Mouse (Mus musculus) heart, embryonic 10.5 days (tissue): ENCODE data around the gene Ptdss2. TPM values are rescaled to one million over a fixed set of nuclear protein-coding genes. Genes with fewer than 3 reads are reported as not detected.

Source experiments
- DNase-seq: peaks from one replicate; pipeline ENCODE4 v3.0.0-alpha.2; 2017; ENCODE audit warnings: low spot score
- H3K27ac ChIP-seq: fragments of 300-500 bp; sonication (generic); 2 replicates; pipeline ENCODE4 v1.5.1; 2016; ENCODE audit warnings: mild to moderate bottlenecking
- H3K27me3 ChIP-seq: fragments of 300-500 bp; sonication (generic); 2 replicates; pipeline ENCODE4 v1.6.1; 2016; ENCODE audit warnings: mild to moderate bottlenecking; ENCODE audit not compliant: poor library complexity, insufficient read depth, severe bottlenecking
- H3K36me3 ChIP-seq: fragments of 300-500 bp; sonication (generic); 2 replicates; pipeline ENCODE4 v1.6.1; 2016; ENCODE audit warnings: mild to moderate bottlenecking, moderate library complexity
- H3K4me1 ChIP-seq: fragments of 300-500 bp; sonication (generic); 2 replicates; pipeline ENCODE4 v1.6.1; 2016; ENCODE audit warnings: mild to moderate bottlenecking
- H3K4me3 ChIP-seq: fragments of 300-500 bp; sonication (generic); 2 replicates; pipeline ENCODE4 v1.5.1; 2016; ENCODE audit warnings: mild to moderate bottlenecking, moderate library complexity
- H3K9me3 ChIP-seq: fragments of 300-500 bp; sonication (generic); 2 replicates; pipeline ENCODE4 v1.6.1; 2016; ENCODE audit warnings: mild to moderate bottlenecking, moderate library complexity
- whole genome bisulfite sequencing: fragments of 180-500 bp; shearing (Covaris S2); methylation state at CpG from one replicate; pipeline ENCODE4 v1.1.7; 2016; 5-methylcytosine and 5-hydroxymethylcytosine counted together
- polyA plus RNA-seq: library from polyadenylated mRNA; unstranded; fragments of >200 nt; fragmentation: Nextera tagmentation; extraction: Ambion mirVana; gene quantifications from 2 replicates; pipeline ENCODE4 v1.2.1, GENCODE M21; 2016

The Ptdss2 gene
- polyA plus RNA-seq, 1 experiment from 2014 or later: 91.1 TPM

DNA sequence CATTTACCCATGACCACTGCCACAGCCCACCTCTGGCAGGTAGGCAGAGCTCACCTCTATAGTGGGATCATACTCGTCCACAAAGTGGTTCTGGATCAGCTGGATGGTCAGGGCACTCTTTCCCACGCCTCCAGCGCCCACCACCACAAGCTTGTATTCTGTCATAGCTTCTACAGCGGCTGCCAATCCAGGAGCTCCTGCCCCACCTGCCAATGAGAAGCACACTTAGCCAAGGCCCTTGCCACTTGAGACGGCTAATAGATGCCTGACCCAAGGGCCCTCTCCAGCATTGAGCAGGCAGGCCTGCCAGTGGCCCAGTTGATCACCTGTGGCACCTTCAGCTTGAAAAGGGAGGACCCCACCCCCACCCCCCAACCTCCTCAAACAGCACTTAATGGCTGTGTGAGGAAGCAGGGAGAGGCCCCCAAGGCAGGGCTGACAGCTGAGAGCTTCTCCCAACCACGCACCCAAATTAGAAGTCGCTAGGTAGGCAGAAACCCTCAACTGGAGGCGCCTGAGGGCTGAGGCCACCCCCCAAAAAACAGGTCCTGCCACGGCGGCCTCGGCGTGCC is 70.7 kb downstream of the Ptdss2 start:
- Histone ChIP-seq H3K27me3 (peaks cover 10% of the 10 kb centered on the region; the same call in 1 of the 2 replicates), H3K9me3 (no peaks in the 10 kb centered on the region), H3K27ac (peak overlapping the region; percentile 95), H3K4me1 (peaks cover 28% of the 10 kb centered on the region), H3K4me3 (peak overlapping the region; percentile 83), H3K36me3 (peaks cover 41% of the 10 kb centered on the region)
- DNase-seq: no peak
- 29% methylated on average over 12 of the region's 12 CpGs for WGBS

- peak overlapping the region; percentile 95 for H3K27ac ChIP-seq
- peak overlapping the region; percentile 83 for H3K4me3 ChIP-seq
- WGBS: under 1% methylated on average over 28 of the region's 43 CpGs
- H3K27me3 ChIP-seq: peaks cover 13% of the 10 kb centered on the region; the same call in 1 of the 2 replicates
- no peaks in the 10 kb centered on the region for H3K9me3 ChIP-seq
- no peak for DNase-seq
- peaks cover 28% of the 10 kb centered on the region for H3K4me1 ChIP-seq
- H3K36me3 ChIP-seq: peaks cover 41% of the 10 kb centered on the region
These were observed 71.2 kb downstream of the Ptdss2 start for GRCm38 (mm10) chr7:141193348-141193856.

DNA sequence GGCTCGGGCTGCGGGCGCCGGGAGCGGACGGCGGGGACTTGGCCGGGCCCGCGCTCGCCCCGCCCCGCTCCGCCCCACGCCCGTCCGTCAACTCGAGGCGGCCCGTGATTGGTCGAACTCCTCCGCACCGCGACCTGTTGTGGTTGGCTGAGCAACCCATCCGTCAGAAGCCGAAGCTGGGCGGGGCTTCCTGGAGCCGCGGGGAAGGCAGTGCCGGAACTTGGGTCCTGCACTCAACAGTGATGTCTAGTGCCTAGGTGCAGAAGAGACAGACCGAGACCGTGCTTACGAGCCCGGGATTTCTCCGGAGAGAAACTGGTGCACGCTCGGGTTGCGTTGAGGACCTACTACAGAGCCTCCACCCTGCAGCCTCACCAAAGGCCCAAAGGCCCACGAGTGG is 71.8 kb downstream of the Ptdss2 start, which contains the start of the genes Hras and Lrrc56:
Hras (minus strand) TSS at position 58 of the 400 bp plus-strand sequence.
Lrrc56 (plus strand) TSS at position 210 of the 400 bp plus-strand sequence.
- Histone ChIP-seq H3K27me3 (peaks cover 13% of the 10 kb centered on the region; the same call in 1 of the 2 replicates), H3K9me3 (no peaks in the 10 kb centered on the region), H3K4me3 (peak within 1 kb of the TSS; percentile 83), H3K4me1 (peaks cover 28% of the 10 kb centered on the region), H3K36me3 (peaks cover 39% of the 10 kb centered on the region), H3K27ac (peak within 1 kb of the TSS; percentile 95)
- WGBS: under 1% methylated on average over 39 of the region's 39 CpGs
- DNase-seq: peak; percentile 99

DNA sequence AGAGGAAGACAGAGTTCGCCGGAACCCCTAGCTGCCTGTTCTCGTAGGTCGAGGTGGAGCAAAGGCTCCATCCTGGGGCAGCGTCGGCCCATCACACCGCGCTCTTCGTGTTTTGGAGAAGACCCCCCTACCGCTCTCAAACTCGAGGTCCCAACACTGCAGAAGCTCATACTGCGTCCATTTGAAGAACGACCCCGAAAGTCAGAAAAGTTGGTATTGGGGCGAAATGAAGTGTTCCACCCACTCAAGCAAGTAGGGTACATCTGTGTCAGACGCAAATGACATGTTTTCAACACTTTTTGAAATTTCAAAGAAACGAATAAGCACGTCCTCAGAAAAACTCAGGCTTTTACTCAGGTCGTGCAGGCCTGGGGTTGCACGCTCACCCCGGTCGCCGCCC is 72.2 kb downstream of the Ptdss2 start:
- Histone ChIP-seq H3K27me3 (peaks cover 17% of the 10 kb centered on the region; the same call in 1 of the 2 replicates), H3K4me3 (peak overlapping the region; percentile 83), H3K4me1 (peaks cover 32% of the 10 kb centered on the region), H3K9me3 (no peaks in the 10 kb centered on the region), H3K27ac (peak overlapping the region; percentile 95), H3K36me3 (peaks cover 34% of the 10 kb centered on the region)
- no peak for DNase-seq
- under 1% methylated on average over 23 of the region's 23 CpGs for WGBS

GRCm38 (mm10) chr7:141194830-141195229 is 72.6 kb downstream of the Ptdss2 start:
- WGBS: under 1% methylated on average over 28 of the region's 28 CpGs
- peaks cover 30% of the 10 kb centered on the region for H3K36me3 ChIP-seq
- DNase-seq: peak; percentile 95
- H3K4me3 ChIP-seq: peak overlapping the region; percentile 83
- H3K27me3 ChIP-seq: peaks cover 21% of the 10 kb centered on the region; the same call in 1 of the 2 replicates
- peaks cover 35% of the 10 kb centered on the region for H3K4me1 ChIP-seq
- no peaks in the 10 kb centered on the region for H3K9me3 ChIP-seq
- peak overlapping the region; percentile 95 for H3K27ac ChIP-seq

- peaks cover 33% of the 10 kb centered on the region for H3K4me1 ChIP-seq
- no peaks in the 10 kb centered on the region for H3K9me3 ChIP-seq
- 98% methylated on average over 2 of the region's 2 CpGs for WGBS
- peaks cover 22% of the 10 kb centered on the region; the same call in 1 of the 2 replicates for H3K27me3 ChIP-seq
- H3K27ac ChIP-seq: no peak overlapping the region
- H3K4me3 ChIP-seq: no peak overlapping the region
- no peak for DNase-seq
- H3K36me3 ChIP-seq: peaks cover 21% of the 10 kb centered on the region
These were observed 73.6 kb downstream of the Ptdss2 start for GRCm38 (mm10) chr7:141195754-141196153.

GRCm38 (mm10) chr7:141196619-141197282 is 74.6 kb downstream of the Ptdss2 start:
- peaks cover 22% of the 10 kb centered on the region; the same call in 1 of the 2 replicates for H3K27me3 ChIP-seq
- H3K4me3 ChIP-seq: no peak overlapping the region
- no peaks in the 10 kb centered on the region for H3K9me3 ChIP-seq
- whole genome bisulfite sequencing: 86% methylated on average over 8 of the region's 8 CpGs
- H3K4me1 ChIP-seq: peaks cover 26% of the 10 kb centered on the region
- DNase-seq: no peak
- H3K36me3 ChIP-seq: peaks cover 11% of the 10 kb centered on the region
- peak overlapping the region; percentile 49; the same call in 1 of the 2 replicates for H3K27ac ChIP-seq

GRCm38 (mm10) chr7:141198121-141198520 is 75.9 kb downstream of the Ptdss2 start:
- H3K9me3 ChIP-seq: no peaks in the 10 kb centered on the region
- H3K27me3 ChIP-seq: peaks cover 22% of the 10 kb centered on the region; the same call in 1 of the 2 replicates
- H3K4me1 ChIP-seq: peaks cover 12% of the 10 kb centered on the region
- WGBS: 91% methylated on average over 4 of the region's 4 CpGs
- no peak for DNase-seq
- no peak overlapping the region for H3K27ac ChIP-seq
- H3K4me3 ChIP-seq: no peak overlapping the region
- no peaks in the 10 kb centered on the region for H3K36me3 ChIP-seq

DNA sequence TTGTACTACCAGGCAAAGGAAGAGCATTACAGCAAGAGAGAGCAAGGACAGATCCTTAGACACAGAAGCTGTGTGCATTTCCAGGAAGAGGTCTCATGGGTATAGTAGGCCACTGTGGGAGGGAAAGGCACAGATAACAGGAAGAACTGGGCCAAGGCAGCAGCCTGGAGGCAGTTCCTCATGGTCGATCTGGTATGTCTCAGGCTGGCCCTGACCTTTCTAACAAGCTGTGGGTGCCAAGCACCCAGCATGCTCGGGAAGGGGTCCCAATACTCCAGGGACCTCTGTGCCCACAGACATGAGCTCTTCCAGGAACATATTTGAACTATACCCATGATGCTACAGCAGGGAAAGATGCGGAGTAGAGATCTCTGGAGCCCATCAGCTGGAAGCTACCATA is 82.4 kb downstream of the Ptdss2 start:
- no peak overlapping the region for H3K27ac ChIP-seq
- DNase-seq: no peak
- H3K9me3 ChIP-seq: no peaks in the 10 kb centered on the region
- 74% methylated on average over 3 of the region's 3 CpGs for WGBS
- no peaks in the 10 kb centered on the region for H3K36me3 ChIP-seq
- no peak overlapping the region for H3K4me3 ChIP-seq
- H3K27me3 ChIP-seq: peaks cover 11% of the 10 kb centered on the region; the same call in 1 of the 2 replicates
- H3K4me1 ChIP-seq: 0 out of 2 replicates have a peak, but pooled peaks cover 7% of the 10 kb centered on the region

DNA sequence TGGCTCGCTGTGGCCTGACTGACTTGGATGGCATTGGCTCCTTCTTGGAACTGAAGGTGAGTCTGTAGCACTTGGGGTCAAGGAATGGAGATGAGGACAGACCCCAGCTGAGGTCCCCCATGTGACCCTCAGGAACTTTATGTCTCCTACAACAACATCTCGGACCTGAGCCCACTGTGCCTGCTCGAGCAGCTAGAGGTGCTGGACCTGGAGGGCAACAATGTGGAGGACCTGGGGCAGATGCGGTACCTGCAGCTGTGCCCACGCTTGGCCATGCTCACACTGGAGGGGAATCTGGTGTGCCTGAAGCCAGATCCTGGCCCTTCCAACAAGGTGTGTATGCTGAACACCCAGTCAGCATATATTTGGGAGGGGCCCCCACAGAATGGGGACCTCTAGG is 83.3 kb downstream of the Ptdss2 start:
- Histone ChIP-seq H3K4me3 (no peak overlapping the region), H3K27ac (0 out of 2 replicates have a peak overlapping the region, but pooled peaks have one; percentile 49), H3K27me3 (peaks cover 7% of the 10 kb centered on the region; the same call in 1 of the 2 replicates), H3K9me3 (no peaks in the 10 kb centered on the region), H3K36me3 (no peaks in the 10 kb centered on the region), H3K4me1 (peaks cover 11% of the 10 kb centered on the region; the same call in 1 of the 2 replicates)
- no peak for DNase-seq
- WGBS: 94% methylated on average over 5 of the region's 5 CpGs

- H3K36me3 ChIP-seq: no peaks in the 10 kb centered on the region
- DNase-seq: no peak
- no peak overlapping the region for H3K4me3 ChIP-seq
- no peaks in the 10 kb centered on the region for H3K9me3 ChIP-seq
- H3K27ac ChIP-seq: peak overlapping the region; percentile 52
- 86% methylated on average over 18 of the region's 18 CpGs for WGBS
- peaks cover 12% of the 10 kb centered on the region; the same call in 1 of the 2 replicates for H3K4me1 ChIP-seq
- H3K27me3 ChIP-seq: peaks cover 13% of the 10 kb centered on the region; the same call in 1 of the 2 replicates
These were observed 84.2 kb downstream of the Ptdss2 start for GRCm38 (mm10) chr7:141206182-141206937.
